Mouse (Mus musculus): ENCODE data around the gene Bend6.

The Bend6 gene

DNA sequence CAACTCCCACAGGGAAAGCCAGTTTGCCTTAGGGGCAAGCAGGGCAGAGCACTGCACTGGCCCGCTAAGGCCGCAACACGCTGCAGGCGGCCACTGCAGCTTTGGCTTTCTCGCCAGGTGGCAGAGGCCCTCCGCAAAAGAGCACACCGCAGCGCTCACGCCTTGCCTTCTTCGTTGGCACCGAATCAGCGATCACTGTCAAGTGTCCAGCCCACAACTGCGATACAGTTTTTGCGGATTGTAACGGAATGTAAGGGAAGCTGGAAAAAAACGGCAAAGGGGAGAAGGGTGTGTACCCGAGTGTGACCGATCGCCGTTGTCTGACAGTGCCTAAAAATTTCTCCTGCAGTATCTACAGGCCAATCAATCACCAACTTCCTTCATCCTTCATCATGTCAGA lies 689 bp downstream of the Bend6 start:
- peak; percentile 41 for DNase-seq (ENCODE audit: low read depth, low spot score)

DNA sequence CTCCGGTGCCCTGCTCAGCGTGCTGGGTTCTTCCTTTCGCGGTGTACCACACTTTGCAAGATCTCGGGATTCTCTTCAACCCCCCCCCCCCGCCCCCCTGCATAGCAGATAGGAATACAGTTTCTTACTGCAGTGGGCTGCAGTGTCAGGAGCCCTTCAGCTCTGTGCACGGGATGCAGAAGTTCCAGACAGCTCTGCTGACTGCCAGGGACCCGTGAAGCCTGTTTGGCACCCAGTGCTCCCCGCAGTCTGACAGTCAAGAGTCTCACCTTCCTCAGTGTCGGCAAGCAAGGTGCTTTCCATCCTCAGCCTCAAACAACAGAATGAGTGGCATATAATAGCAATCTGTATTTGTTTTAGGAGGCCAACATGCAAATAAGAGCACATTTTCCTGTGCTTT lies 1.4 kb downstream of the Bend6 start:
- DNase-seq (ENCODE audit: low read depth, low spot score): no peak

DNA sequence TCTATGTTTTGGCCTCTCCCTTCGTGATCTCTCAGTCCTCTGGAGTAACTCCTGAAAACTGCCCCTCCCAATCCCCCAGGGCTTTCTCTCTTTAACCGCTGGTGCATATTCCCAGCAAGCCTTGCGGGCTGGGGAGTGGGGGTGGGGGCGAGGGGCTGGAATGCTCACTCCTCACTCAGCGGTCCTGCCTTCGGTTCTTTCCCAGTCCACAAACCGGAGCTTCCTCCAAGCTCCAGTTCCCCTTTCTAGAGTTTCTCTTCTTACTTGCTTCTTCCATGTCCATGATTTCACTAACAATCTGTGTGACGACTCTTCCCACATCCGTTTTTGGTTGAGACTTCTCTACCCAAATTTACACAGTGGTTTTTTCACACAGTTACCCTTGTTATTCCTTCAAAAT lies 4.0 kb downstream of the Bend6 start:
- peak; percentile 88 for DNase-seq (ENCODE audit: low read depth, low spot score)

DNA sequence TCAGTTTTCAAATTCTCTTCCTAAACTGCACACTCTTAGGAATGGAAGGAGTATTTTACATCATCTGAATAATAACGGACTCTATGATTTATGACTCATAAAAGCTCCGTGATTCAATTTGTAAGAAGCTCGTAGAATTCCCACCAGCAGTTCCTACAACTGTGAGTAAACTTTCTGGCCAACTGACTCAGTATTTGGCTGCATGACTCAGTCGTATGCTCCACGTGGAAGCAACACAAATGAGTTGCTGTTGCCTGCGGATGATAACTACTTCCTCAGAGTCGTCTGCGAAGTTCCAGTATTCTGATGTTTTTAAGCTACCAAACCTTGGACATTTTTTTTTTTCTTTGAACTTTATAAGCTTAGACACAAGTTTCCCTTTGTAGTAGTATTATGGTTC lies 7.4 kb downstream of the Bend6 start:
- DNase-seq (ENCODE audit: low read depth, low spot score): no peak

DNA sequence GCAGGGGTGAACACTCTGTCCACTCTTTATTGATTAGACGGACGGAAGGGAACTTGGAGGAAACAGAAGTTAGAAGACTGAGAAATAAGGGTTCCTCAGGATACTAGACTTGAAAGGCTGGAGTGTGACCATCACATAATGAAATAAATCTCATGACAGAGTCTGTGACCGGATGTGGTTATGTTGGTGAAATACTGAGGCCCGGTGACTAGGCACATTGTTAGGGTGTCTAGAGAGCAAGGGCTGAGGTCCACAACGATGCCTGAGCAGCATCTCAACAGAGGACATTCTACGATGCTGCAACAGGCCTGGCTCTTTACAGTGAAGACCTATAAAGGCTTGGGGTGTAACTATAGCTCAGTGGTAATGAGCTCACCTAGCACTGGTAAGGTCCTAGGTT lies 9.2 kb downstream of the Bend6 start:
- no peak for DNase-seq (ENCODE audit: low read depth, low spot score)

DNA sequence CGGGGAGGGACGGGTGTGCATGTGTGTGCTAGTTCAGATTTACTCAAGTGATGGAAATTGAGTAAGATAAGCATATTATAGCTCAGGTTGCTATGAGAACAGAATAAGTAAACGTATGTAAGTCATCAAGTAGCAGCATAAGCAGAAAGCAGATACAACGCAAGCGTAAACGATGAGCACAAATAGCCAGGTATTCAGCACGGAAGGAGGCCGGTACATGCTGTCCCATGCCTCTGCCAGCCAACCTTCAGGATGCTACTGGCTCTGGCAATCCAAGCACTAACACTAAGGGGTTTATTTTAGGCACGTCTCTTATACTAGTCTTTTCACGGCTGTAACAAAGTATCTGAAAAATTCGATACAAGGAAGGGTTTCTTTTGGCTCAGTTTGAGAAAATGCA lies 10.2 kb downstream of the Bend6 start:
- DNase-seq (ENCODE audit: low read depth, low spot score): no peak

DNA sequence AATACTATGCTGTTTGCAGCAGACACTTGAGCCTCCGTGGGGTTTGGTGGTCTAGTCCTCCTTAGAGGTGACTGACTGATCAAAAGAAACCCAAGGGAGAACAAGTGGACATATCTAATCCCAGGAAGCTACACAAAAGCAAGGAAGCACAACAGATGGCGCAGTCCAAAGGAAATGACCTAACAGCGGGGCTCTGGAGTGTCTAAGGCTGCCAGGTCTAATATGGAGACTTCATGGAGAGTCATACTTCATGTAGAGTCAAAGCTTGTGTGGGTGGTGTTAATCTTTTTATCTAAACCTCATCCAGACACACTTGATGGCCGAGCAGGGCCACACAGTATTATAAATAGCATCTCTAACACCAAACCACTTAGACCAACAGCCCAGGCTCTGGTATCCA lies 10.9 kb downstream of the Bend6 start:
- DNase-seq (ENCODE audit: low read depth, low spot score): no peak

DNA sequence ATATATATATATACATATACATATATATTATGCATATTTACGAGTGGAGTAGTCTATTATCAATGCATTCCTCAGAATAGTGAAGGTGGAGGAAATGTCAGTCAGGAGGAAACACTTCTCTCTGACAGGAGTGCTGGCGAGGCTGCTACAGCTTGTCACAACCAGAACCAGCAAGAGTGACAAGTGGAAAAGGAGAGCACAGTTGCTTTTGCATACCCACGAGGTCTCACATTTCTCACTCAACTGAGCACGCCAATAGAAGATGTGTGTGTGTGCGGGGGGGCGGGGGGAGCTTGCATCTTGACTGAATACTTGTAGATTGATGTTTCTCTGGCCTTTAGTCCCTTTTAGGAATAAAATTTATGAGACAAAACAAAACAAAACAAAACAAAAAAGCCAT lies 11.5 kb downstream of the Bend6 start:
- no peak for DNase-seq (ENCODE audit: low read depth, low spot score)

DNA sequence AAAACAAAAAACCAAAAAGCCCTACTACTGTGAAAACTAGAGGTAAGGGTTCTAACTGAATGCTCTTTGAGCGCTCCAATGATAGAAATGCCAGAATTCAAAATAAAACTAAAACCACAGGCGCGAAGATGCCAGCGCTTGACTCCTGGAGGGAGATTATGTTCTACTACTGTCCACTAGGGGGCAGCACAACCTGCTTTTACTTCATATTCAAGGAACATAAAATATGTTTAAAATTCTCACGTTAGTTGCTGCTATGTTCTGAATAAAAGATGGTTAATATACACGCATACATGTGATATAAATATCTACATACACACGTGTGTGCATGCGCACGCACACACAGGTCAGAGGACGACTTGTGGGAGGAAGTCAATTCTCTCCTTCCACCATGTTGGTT lies 14.8 kb downstream of the Bend6 start:
- DNase-seq (ENCODE audit: low read depth, low spot score): peak; percentile 69

DNA sequence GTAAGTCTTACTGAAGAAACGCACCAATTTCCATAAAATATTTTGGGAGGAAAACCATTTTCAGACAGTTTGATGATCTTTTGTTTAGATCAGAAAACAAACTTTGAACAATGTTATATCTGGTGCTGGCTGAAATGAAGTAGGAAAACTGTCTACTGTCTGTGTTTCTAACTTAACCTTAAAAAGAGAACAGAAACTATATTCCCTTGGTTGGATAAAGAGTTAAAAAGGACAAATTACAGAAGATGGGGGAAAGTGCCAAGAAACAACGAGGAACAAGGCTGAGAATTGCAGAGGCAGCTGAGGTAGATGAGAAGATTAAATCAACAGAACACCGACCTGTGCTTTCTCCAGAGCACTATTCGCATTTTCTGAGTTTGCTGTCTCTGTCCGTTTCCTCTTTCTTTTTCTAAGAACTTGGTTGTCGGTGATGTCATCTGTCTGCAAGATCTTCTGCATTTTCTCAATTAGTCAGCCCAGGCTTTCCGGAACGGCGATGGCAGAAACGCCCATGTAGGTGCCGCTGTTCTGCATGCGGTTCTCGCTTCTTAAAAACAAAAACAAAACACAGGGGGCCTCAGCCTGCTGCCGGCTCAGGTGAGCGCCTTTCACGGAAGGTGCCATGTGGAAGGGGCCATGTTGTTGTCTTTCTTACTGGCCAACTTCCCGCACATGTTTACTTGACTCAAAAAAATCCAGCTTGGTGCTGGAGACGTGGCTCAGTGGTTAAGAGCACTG lies 24.3 kb downstream of the Bend6 start:
- peak; percentile 51 for DNase-seq (ENCODE audit: low read depth, low spot score)

DNA sequence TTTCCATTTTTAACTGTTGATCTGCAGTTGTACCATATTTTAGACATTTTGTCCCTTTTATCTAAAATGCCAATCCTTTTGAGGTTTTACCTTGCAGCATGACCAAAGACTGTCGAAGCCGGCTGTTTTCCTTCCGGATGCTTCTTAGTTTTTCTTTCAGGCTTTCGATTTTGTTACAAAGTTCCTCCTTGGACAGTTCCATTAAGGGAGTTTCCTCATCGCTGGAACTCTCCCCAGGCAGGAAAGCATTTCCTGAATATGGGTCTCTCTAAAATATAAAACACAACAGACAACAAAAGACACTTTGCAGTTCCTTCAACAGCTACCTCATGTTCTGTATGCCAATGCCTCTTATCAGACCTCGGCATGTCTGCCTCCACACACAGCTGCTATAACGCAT lies 29.4 kb downstream of the Bend6 start:
- DNase-seq (ENCODE audit: low read depth, low spot score): no peak

DNA sequence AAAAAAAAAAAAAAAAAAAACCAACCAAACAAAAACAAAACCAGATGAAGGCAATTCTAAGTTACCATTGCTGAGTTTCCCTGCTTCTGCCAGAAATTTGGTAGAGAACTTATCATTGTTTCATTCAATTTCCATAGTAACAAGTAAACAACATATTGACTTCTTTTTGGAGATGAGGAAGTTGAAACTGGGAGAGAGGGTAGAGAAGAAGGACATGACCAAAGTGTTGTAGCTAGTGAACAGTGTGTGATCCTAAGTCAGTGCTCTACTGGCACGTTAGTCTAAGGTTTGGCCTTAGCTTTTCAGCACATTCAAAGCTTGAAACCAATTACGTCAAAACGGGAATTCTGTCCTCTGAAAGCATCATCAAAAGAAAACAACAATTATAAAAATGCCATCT lies 31.2 kb downstream of the Bend6 start:
- no peak for DNase-seq (ENCODE audit: low read depth, low spot score)

DNA sequence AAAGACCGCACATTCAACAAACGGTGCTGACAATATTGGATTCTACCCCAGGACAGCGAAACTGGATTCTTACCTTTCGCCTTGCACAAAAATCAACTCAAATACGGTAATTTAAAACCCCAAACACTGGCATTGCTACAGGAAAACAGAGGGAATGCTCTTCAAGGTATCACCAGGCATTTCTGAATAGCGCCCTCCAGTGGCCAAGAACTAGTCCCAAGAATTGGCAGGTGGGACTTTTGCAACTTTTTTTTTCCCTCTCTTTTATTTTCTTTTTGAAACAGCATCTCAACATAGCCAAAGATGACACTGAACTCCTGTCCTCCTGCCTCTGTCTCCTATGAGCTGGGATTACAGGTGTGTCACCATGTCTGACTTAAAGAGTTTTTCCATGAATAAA lies 31.9 kb downstream of the Bend6 start:
- DNase-seq (ENCODE audit: low read depth, low spot score): peak; percentile 79

DNA sequence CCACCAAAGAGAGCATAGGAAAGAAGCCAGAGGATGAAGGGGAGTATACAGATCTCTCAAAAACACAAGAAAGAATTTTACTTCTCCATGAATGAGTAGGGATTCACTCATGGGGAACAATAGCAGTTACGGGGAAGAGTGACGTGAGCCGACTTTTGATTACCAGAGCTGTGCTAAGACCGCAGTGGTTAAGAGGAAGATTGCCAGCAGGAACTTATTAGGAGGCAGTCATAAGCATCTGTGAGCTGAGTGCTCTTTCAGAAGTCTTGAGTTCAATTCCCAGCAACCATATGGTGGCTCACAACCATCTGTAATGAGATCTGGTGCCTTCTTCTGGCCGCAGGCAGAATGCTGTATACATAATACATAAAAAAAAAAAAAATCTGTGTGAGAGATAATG lies 34.1 kb downstream of the Bend6 start:
- no peak for DNase-seq (ENCODE audit: low read depth, low spot score)

DNA sequence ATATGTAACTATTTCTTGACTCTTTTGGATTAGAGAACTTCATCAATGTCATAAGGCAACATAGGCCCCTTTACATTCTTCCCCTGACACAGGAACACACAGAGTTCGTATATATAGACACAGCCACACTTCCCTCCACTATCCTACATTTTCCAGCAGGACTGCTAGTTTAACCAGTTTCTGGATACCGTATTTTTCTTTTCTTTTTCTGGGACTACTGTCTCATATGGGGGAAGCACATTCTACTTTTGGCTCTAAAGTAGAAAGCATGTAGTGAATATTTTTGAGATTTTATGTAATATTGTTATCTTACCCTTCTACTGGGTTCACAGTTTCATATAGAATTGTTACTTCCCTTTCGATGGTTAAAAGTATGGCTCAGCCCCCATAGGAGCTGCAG lies 38.2 kb downstream of the Bend6 start:
- DNase-seq (ENCODE audit: low read depth, low spot score): no peak

DNA sequence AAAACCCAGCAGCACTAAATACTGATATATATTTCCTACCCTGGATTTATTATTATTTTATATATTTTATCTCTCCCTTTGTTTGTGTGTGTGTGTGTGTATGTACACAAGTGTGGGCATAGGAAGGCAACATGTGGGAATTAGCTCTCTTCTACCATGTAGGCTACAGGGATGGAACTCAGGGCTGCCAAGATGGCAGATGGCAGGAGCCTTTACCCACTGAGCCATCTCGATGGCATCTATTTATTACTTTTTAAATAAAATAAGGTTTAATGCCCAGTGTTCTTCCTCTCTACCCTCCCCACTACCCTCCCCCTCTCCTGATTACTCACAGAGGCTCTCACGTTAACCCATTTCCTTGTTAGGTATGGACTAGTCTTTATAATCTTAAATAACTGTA lies 38.6 kb downstream of the Bend6 start:
- DNase-seq (ENCODE audit: low read depth, low spot score): no peak

DNA sequence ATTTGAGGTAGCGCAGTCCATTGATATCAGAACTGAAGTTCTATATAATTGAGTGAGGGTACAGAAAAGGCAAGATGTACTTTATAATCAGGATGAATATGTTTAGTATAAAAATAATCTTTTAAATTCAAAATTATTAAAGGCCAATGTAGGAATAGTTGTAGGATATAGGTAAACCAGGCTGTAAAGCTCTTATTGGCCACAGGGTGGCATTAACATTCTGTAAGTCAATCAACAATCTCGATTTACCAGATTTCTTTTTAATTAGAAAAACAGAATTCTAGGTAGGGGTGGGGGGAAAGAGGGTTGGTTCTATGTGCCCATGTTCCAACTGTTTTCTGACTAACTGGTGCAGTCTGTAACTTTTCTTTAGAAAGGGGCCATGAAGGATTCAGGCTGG lies 60.8 kb downstream of the Bend6 start:
- no peak for DNase-seq (ENCODE audit: low read depth, low spot score)

DNA sequence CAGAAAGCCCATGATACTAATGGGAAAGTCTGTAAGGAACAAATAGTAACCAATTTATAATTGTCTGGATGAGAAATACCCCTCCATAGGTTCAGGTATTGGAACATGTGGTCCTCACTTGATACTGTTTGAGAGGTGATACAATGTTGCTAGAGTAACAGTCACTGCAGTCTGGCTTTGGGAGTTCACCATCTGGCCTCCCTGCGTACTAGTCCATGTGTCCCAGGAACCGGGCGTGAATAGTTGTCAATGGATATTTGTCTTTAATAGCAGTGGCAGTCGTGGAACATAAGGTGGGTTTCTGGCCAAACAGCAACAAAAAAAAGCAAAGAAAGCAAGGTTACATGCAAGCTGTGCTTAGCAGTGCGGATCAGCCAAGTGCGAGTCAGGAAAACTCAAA lies 63.8 kb downstream of the Bend6 start:
- no peak for DNase-seq (ENCODE audit: low read depth, low spot score)

DNA sequence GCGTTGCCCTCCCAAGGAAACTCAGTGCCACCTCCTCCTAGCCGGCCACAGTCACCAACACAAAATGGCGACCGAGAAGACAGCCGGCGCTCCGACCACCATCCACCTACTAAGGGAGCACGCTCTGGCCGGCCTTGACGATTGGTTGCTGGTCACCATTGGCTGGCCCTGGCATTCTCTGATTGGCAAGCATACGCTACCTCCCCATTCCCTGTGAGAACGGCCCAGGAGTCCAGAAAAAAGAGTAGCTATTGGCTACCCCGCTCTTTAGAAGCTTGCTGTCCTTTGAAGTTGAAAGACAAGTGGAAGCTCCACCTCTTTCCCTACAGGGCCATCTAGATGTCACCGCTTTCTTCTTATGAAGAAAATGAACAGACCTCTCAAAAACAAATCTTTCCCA lies 68.7 kb downstream of the Bend6 start:
- peak; percentile 79 for DNase-seq (ENCODE audit: low read depth, low spot score)

DNA sequence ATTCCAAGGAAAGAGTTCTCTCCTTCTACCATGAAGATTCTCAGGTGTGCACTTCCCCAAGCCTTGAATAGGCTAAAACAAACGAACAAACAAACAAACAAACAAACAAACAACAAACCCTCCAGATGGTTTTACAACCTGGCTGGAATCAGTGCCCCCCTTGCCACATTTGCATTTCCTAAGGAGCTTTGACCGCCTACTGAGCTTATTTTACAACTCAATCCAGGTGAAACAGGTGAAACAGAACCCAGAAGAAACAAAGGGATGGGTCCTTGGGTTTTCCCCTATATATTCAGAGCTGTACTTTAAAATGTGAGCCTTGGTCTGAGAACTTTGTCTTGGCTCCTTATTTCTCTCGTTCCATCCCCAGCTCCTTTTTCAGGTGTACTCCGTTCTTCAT lies 77.0 kb downstream of the Bend6 start:
- peak; percentile 38 for DNase-seq (ENCODE audit: low read depth, low spot score)

DNA sequence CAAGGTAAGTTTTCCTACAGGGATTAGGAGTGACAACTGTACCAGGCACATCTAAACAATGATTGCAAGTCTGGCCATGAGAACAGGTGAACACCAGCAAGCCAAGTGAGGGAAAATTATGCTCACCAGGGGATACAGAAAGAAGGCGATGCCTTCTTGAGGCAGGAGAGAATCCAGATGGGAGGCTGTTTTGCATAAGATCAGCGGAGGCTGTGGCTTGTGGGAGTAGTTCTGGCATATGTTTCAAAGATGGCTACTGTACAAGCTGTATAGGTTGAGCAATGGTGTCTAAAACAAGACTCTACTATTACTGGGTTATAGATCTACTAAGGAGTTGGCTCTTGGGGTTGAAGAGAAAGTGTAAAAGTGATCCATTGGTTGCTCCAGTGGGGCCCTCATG lies 89.7 kb downstream of the Bend6 start:
- DNase-seq (ENCODE audit: low read depth, low spot score): no peak

DNA sequence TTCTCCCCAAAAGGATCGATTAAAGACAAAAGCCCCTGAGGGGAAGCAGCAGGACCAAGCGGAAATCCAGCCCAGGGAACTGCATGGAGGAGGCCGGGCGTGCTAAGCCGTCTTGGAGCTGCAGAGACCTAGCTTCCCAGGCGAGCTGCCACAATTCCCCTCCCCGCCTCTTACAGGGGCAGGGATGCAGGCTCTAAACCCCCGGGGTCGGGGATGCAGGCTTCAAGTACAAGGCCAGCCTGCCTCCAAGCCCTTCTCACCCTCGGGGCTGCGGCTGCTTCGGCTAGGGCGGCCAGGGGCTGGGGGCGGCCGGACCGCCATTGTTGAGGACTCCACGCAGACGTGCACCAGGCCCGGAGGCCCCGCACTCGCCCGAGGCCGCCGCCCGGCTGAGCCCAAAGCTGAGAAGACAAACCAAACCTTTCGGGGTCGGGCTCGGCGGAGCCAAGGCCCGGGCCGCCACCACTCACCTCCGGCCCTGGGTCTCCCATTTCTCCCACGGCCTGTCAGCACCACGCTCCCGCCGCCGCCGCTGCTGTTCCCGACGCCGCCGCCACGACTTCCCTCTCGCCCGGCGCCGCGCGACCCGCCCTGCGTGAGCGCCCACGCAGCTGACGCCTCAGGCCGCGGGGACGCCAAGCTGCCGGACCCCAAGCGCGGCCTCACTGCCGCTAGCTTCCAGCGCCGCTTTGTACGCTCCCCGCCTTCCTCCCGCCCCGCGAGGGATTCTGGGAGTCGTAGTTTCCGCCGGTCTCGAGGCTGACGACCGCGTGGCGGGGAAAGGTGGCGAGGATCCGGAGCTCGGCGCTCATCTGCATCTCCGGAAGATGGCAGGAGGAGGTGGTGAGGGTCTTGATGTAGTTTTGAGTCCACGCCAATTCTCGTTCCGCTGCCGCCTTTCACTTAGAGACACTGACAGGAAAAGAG lies 93.5 kb downstream of the Bend6 start, which contains the start of gene Zfp451:
TSS of gene Zfp451 (minus strand) at position 728 of the 927 bp plus-strand sequence.
- peak; percentile 95 for DNase-seq (ENCODE audit: low read depth, low spot score)

DNA sequence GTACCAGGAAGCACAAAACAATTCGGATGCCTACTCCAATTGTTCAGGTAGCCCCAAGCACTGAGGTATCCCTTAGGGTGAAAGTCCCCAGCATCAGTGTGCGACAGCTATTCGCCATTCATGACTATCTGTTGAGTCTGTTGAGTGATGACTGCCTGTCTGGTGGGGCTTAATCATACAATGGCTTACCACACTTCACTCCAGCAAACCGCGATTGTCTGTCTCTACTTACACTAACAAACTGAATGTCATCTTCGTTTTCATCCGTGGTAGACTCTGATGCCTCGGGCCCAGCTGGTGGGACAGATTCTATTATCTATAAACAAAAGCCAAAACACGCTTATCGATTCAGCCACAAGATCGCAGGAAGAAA lies 94.1 kb downstream of the Bend6 start:
- DNase-seq (ENCODE audit: low read depth, low spot score): peak; percentile 11

Data from ZHBTc4 (cell line).